Mouse (Mus musculus): ENCODE measurements around the gene Parg. TPM values are rescaled to one million over a fixed set of nuclear protein-coding genes. Genes with fewer than 3 reads are reported as not detected.
A peak's percentile ranks its signal among the peaks of the same experiment; 100 is the strongest.
"Not testable (repeated sequence)": the region's sequence is repeated elsewhere in the genome, so short reads cannot be mapped to it uniquely, and the experiment has no call there.

The Parg gene
- polyA plus RNA-seq, 1 experiment from 2014 or later = 45.2 TPM

DNA sequence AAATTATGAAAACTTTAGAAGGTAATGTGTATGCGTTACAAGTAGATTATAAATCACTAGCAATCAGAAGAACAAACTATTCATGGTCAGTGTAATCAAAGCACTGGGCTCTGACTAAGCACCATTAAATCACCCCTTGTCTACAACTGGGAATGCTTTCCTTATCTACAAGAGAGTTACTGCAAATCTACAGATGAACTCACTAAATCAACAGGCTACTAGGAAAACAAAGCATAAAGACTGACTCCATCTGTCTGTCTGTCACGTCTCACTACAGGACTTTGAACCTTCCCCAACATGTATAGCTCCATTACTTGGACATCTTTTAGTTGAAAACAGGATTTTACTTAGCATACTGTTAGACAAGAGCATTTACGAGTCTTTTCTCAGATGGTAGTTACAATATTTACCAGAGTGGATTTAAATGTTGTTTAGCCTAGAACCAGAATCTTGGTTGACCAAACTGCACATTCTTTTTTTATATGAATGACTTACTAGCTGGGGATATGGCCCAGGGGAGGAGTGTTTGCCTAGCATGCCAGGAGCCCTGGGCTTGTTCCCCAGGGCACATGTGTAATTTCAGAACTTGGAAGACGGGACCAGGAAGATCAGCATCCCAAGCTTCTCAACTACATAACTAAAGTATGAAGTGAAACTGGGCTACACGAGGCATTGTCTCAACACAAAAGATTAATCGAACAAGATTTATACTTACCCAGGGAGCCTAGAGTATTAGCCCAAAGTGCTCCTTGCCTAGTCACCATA, 10.9 kb upstream of the Parg start:
- peaks cover 83% of the 10 kb centered on the region for H3K36me3 ChIP-seq (ENCODE audit: control insufficient read depth, insufficient read depth, low read length)
- 95% methylated on average over 6 of the region's 6 CpGs for WGBS

DNA sequence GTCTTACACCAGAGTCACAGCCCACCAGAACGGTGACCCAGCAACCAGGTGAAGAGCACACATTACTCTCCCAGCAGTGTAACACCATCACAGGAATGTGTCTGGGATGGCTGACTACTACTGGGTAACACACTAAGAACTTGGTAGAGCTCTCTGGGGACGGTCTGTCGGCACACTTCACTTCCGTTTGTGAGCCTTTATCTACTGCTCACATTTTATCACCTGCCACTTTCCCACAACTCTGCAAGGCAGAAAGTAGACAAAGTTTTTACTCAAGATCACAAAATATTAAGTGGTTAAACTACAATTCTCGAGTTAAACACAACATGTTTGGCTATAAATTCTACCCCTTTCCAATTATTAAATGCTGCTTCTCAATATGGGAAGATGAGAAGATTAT, 9.8 kb upstream of the Parg start:
- ATAC-seq (ENCODE audit: low read depth) = no peak
- Histone ChIP-seq H3K4me3 (ENCODE audit: low read depth, low read length) (no peak overlapping the region), H3K36me3 (ENCODE audit: control insufficient read depth, insufficient read depth, low read length) (peaks cover 79% of the 10 kb centered on the region), H3K27me3 (replicated peaks; ENCODE audit: control insufficient read depth, insufficient read depth, low read length) (no peaks in the 10 kb centered on the region), H3K27ac (replicated peaks; ENCODE audit: low read depth, low read length) (no peak overlapping the region), H3K9ac (ENCODE audit: low read depth, low read length) (no peak overlapping the region), H3K9me3 (ENCODE audit: control insufficient read depth, low read length) (no peaks in the 10 kb centered on the region), H3K4me2 (ENCODE audit: low read depth, low read length) (no peak overlapping the region), H3K4me1 (ENCODE audit: control insufficient read depth, insufficient read depth, low read length) (no peaks in the 10 kb centered on the region)
- WGBS = 95% methylated on average over 5 of the region's 5 CpGs
- no peak for DNase-seq (ENCODE audit: low spot score)

More for the DNA sequence above, 10.9 kb upstream of the Parg start:
- no peak overlapping the region for H3K4me3 ChIP-seq (ENCODE audit: low read depth, low read length)
- H3K4me1 ChIP-seq (ENCODE audit: control insufficient read depth, insufficient read depth, low read length) = no peaks in the 10 kb centered on the region
- DNase-seq (ENCODE audit: low spot score) (no peak), ATAC-seq (ENCODE audit: low read depth) (no peak)
- H3K9me3 ChIP-seq (ENCODE audit: control insufficient read depth, low read length) = no peaks in the 10 kb centered on the region
- no peak overlapping the region for H3K4me2 ChIP-seq (ENCODE audit: low read depth, low read length)
- no peak overlapping the region for H3K27ac ChIP-seq (replicated peaks; ENCODE audit: low read depth, low read length)
- no peak overlapping the region for H3K9ac ChIP-seq (ENCODE audit: low read depth, low read length)
- H3K27me3 ChIP-seq (replicated peaks; ENCODE audit: control insufficient read depth, insufficient read depth, low read length) = no peaks in the 10 kb centered on the region

DNA sequence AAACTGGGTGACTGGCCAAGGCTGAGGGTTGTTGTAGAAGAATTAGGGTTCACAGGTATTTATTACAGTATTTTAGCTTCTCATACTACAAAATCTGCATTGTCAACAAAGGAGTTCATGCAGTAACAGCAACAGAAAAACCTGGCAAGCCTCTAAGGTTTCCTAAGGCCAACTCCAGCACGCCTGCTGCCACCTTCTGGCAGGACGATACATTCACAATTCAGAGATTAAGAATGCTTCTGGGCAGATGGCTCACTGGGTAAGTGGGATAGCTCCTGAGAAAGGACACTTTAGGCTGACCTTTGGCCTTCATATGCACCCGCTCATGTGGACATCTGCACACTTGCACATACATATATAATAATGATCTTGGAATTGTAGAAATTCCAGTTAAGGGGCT, 9.3 kb upstream of the Parg start:
- peak; percentile 76 for DNase-seq (ENCODE audit: low spot score)
- Histone ChIP-seq H3K36me3 (ENCODE audit: control insufficient read depth, insufficient read depth, low read length) (peaks cover 79% of the 10 kb centered on the region), H3K4me2 (ENCODE audit: low read depth, low read length) (no peak overlapping the region), H3K4me1 (ENCODE audit: control insufficient read depth, insufficient read depth, low read length) (no peaks in the 10 kb centered on the region), H3K27me3 (replicated peaks; ENCODE audit: control insufficient read depth, insufficient read depth, low read length) (no peaks in the 10 kb centered on the region), H3K4me3 (ENCODE audit: low read depth, low read length) (no peak overlapping the region), H3K9me3 (ENCODE audit: control insufficient read depth, low read length) (no peaks in the 10 kb centered on the region), H3K9ac (ENCODE audit: low read depth, low read length) (no peak overlapping the region), H3K27ac (replicated peaks; ENCODE audit: low read depth, low read length) (no peak overlapping the region)
- ATAC-seq (ENCODE audit: low read depth) = no peak
- WGBS = 47% methylated on average over 3 of the region's 3 CpGs

DNA sequence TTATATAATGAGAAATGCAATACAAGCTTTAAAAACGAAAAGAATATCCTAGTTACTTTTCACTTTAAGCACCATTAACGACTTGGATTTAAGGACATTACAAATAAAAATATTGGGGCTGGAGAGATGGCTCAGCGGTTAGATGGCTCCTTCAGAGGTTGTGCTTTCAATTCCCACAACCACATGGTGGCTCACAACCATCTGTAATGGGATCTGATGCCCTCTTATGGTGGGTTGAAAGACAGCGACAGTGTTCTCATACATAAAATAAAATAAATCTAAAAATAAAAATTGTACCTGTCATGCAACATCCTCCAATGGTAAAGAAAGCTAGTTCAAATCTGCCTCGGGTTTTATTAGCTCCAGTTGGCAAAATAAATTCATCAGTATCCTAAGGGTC, 8.2 kb upstream of the Parg start:
- 78% methylated on average over 5 of the region's 5 CpGs for WGBS
- not testable (repeated sequence) for ATAC-seq (ENCODE audit: low read depth)

DNA sequence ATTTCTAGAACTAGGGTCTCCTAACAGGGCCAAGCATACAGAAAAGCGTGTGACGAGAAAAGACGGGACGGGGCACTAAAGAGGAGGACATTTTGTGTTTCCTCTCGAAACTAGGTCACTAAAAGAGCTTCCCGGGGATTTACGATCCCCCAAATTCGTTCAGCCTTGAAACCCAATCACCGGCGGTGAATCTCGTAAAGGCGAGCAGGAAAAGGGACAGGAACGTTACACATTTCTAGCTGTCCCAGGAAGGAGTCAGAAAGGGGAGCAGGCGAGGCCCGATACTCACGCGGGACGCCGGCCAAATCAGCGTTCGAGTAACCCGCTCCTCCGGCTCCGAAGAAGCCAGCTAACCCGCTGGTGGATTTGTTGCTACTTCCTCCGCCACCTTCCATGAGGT, 395 bp upstream of the Parg start:
- Histone ChIP-seq H3K4me3 (ENCODE audit: low read depth, low read length) (peak overlapping the region; percentile 98), H3K27me3 (replicated peaks; ENCODE audit: control insufficient read depth, insufficient read depth, low read length) (no peaks in the 10 kb centered on the region), H3K27ac (replicated peaks; ENCODE audit: low read depth, low read length) (peak overlapping the region; percentile 58; the same call in 1 of the 2 replicates), H3K9ac (ENCODE audit: low read depth, low read length) (peak overlapping the region; percentile 92), H3K4me2 (ENCODE audit: low read depth, low read length) (peak overlapping the region; percentile 80), H3K36me3 (ENCODE audit: control insufficient read depth, insufficient read depth, low read length) (peaks cover 28% of the 10 kb centered on the region), H3K9me3 (ENCODE audit: control insufficient read depth, low read length) (no peaks in the 10 kb centered on the region), H3K4me1 (ENCODE audit: control insufficient read depth, insufficient read depth, low read length) (peaks cover 18% of the 10 kb centered on the region)
- peak; percentile 12 for DNase-seq (ENCODE audit: low spot score)
- ATAC-seq (ENCODE audit: low read depth) = peak; percentile 61
- 0% methylated on average over 21 of the region's 26 CpGs for WGBS

More for the DNA sequence above, 8.2 kb upstream of the Parg start:
- H3K4me2 ChIP-seq (ENCODE audit: low read depth, low read length); DNase-seq (ENCODE audit: low spot score); H3K9ac ChIP-seq (ENCODE audit: low read depth, low read length); H3K9me3 ChIP-seq (ENCODE audit: control insufficient read depth, low read length); H3K4me3 ChIP-seq (ENCODE audit: low read depth, low read length); H3K27me3 ChIP-seq (replicated peaks; ENCODE audit: control insufficient read depth, insufficient read depth, low read length); H3K27ac ChIP-seq (replicated peaks; ENCODE audit: low read depth, low read length); H3K4me1 ChIP-seq (ENCODE audit: control insufficient read depth, insufficient read depth, low read length): not testable (repeated sequence)
- H3K36me3 ChIP-seq (ENCODE audit: control insufficient read depth, insufficient read depth, low read length) = peaks cover 78% of the 10 kb centered on the region

DNA sequence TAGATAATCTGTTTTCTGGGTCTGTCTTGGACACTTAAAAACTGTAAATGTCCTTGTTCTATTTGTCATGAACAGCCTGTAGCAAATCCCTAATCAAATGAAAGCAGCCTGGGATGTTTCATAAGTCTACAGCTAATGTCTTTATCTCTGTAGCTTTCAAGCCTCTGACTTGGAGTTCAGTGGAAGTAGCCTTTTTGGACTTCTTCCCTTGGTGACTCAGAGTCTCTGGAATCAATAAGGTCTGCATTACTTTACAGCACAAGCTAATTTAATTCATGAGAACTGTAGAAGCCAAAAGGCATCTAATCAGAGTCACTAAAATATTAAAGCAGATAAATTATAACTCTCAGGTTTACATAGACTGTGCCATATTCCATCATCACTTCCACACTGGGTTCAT, 24.9 kb downstream of the Parg start:
- H3K4me2 ChIP-seq (ENCODE audit: low read depth, low read length) = no peak overlapping the region
- H3K9me3 ChIP-seq (ENCODE audit: control insufficient read depth, low read length) = no peaks in the 10 kb centered on the region
- no peak for DNase-seq (ENCODE audit: low spot score)

DNA sequence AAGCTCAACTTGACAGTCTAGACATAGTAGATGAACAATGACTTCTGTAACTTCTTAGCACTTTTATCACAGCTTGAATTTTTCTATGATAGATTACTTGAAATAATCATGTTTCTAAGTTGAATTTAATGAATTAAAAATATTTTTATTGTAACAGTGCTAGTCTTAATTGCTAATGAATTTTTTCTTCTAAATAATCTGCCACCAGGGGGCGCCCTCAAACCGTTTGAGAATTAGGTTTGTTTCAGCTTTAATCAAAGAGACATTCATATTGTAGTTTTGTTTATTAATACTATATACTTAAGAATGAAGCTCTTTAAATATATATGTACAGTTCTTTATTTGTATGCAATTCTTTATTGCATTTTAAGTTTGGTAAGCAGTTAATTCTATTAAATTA, 27.2 kb downstream of the Parg start:
- Histone ChIP-seq H3K36me3 (ENCODE audit: control insufficient read depth, insufficient read depth, low read length) (peaks cover 8% of the 10 kb centered on the region; the same call in 1 of the 2 replicates), H3K4me3 (ENCODE audit: low read depth, low read length) (no peak overlapping the region), H3K4me2 (ENCODE audit: low read depth, low read length) (no peak overlapping the region), H3K9me3 (ENCODE audit: control insufficient read depth, low read length) (no peaks in the 10 kb centered on the region), H3K27ac (replicated peaks; ENCODE audit: low read depth, low read length) (no peak overlapping the region), H3K9ac (ENCODE audit: low read depth, low read length) (no peak overlapping the region), H3K27me3 (replicated peaks; ENCODE audit: control insufficient read depth, insufficient read depth, low read length) (no peaks in the 10 kb centered on the region), H3K4me1 (ENCODE audit: control insufficient read depth, insufficient read depth, low read length) (no peaks in the 10 kb centered on the region)
- no peak for ATAC-seq (ENCODE audit: low read depth)
- 2% methylated on average over 2 of the region's 2 CpGs for WGBS
- peak; percentile 57 for DNase-seq (ENCODE audit: low spot score)

More for the DNA sequence above, 24.9 kb downstream of the Parg start:
- peaks cover 5% of the 10 kb centered on the region; the same call in 1 of the 2 replicates for H3K36me3 ChIP-seq (ENCODE audit: control insufficient read depth, insufficient read depth, low read length)
- no peak overlapping the region for H3K4me3 ChIP-seq (ENCODE audit: low read depth, low read length)
- H3K27ac ChIP-seq (replicated peaks; ENCODE audit: low read depth, low read length) = no peak overlapping the region
- H3K4me1 ChIP-seq (ENCODE audit: control insufficient read depth, insufficient read depth, low read length) = no peaks in the 10 kb centered on the region
- no peaks in the 10 kb centered on the region for H3K27me3 ChIP-seq (replicated peaks; ENCODE audit: control insufficient read depth, insufficient read depth, low read length)
- ATAC-seq (ENCODE audit: low read depth) = no peak
- no peak overlapping the region for H3K9ac ChIP-seq (ENCODE audit: low read depth, low read length)

DNA sequence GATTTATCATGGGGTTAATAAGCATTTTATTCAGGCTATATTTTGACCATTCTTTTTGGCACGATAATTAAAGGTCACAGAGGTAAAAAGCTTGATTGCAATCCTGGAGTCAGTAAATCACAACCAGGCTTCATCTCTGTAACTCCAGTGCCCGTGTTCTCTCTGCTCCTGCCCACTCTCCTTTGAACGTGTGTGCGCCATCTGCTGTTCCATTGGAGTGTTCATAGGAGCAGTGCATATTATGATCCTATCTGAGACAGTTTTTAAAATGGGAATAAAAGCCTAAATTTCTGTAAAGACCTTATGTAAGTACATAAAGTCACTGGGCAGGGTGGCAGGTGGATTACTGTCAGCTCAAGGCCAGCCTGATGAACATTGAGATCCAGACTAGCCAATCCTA, 40.7 kb downstream of the Parg start:
- no peak overlapping the region for H3K9ac ChIP-seq (ENCODE audit: low read depth, low read length)
- WGBS = 63% methylated on average over 4 of the region's 4 CpGs
- DNase-seq (ENCODE audit: low spot score) (no peak), ATAC-seq (ENCODE audit: low read depth) (no peak)
- H3K4me3 ChIP-seq (ENCODE audit: low read depth, low read length) = no peak overlapping the region
- H3K27me3 ChIP-seq (replicated peaks; ENCODE audit: control insufficient read depth, insufficient read depth, low read length) = no peaks in the 10 kb centered on the region
- H3K4me1 ChIP-seq (ENCODE audit: control insufficient read depth, insufficient read depth, low read length) = no peaks in the 10 kb centered on the region
- H3K4me2 ChIP-seq (ENCODE audit: low read depth, low read length) = no peak overlapping the region
- H3K27ac ChIP-seq (replicated peaks; ENCODE audit: low read depth, low read length) = no peak overlapping the region
- no peaks in the 10 kb centered on the region for H3K9me3 ChIP-seq (ENCODE audit: control insufficient read depth, low read length)
- H3K36me3 ChIP-seq (ENCODE audit: control insufficient read depth, insufficient read depth, low read length) = peaks cover 36% of the 10 kb centered on the region

DNA sequence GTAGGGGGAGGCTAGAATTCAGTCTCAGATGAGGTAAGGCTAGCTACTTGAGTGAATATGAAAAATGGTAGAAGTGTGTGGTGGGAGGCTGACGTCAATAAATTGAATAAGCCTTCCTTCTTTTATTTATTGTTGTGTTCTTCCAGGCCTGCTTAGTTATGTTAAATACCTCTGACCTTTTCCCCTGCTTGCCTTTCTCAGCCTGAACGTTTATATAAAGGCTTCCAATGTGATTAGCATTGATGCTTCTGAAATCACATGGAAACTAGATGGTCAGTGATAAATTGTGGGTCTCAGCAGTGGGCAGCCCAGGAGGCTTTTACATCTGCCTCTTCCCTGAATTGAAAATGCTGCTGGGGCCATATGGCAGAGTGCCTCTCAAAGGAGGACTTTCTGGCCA, 44.3 kb downstream of the Parg start:
- WGBS = 41% methylated on average over 2 of the region's 2 CpGs
- DNase-seq (ENCODE audit: low spot score) (no peak), ATAC-seq (ENCODE audit: low read depth) (no peak)

More for the DNA sequence above, 44.3 kb downstream of the Parg start:
- Histone ChIP-seq H3K4me3 (ENCODE audit: low read depth, low read length) (no peak overlapping the region), H3K4me2 (ENCODE audit: low read depth, low read length) (no peak overlapping the region), H3K9ac (ENCODE audit: low read depth, low read length) (no peak overlapping the region), H3K36me3 (ENCODE audit: control insufficient read depth, insufficient read depth, low read length) (peaks cover 33% of the 10 kb centered on the region), H3K27me3 (replicated peaks; ENCODE audit: control insufficient read depth, insufficient read depth, low read length) (no peaks in the 10 kb centered on the region), H3K27ac (replicated peaks; ENCODE audit: low read depth, low read length) (no peak overlapping the region), H3K9me3 (ENCODE audit: control insufficient read depth, low read length) (no peaks in the 10 kb centered on the region), H3K4me1 (ENCODE audit: control insufficient read depth, insufficient read depth, low read length) (no peaks in the 10 kb centered on the region)
